Mouse (Mus musculus): ENCODE measurements around the gene 1190005I06Rik.
A peak's percentile ranks its signal among the peaks of the same experiment; 100 is the strongest.

The 1190005I06Rik gene

GRCm38 (mm10) chr8:120575801-120576200 lies 71.6 kb downstream of the 1190005I06Rik start:
- peak; percentile 81 to 90 for DNase-seq

GRCm38 (mm10) chr8:120574941-120575340 lies 72.5 kb downstream of the 1190005I06Rik start:
- peak in 1 of 2 experiments; percentile 40 for DNase-seq

GRCm38 (mm10) chr8:120573866-120574265 lies 73.6 kb downstream of the 1190005I06Rik start:
- DNase-seq, result no peak

- no peak for DNase-seq
These were observed 74.9 kb downstream of the 1190005I06Rik start for GRCm38 (mm10) chr8:120572534-120572933.

- DNase-seq, result no peak
These were observed 75.9 kb downstream of the 1190005I06Rik start for GRCm38 (mm10) chr8:120571561-120571960.

GRCm38 (mm10) chr8:120569939-120570715 lies 77.3 kb downstream of the 1190005I06Rik start:
- DNase-seq, result peak; percentile 73 to 76

- DNase-seq, result no peak
These were observed 78.3 kb downstream of the 1190005I06Rik start for GRCm38 (mm10) chr8:120569123-120569522.

GRCm38 (mm10) chr8:120568164-120568798 lies 79.2 kb downstream of the 1190005I06Rik start:
- no peak for DNase-seq

- DNase-seq, result no peak
These were observed 79.7 kb downstream of the 1190005I06Rik start for GRCm38 (mm10) chr8:120567731-120568130.

- no peak for DNase-seq
These were observed 80.8 kb downstream of the 1190005I06Rik start for GRCm38 (mm10) chr8:120566681-120567080.

GRCm38 (mm10) chr8:120565151-120565711 lies 82.2 kb downstream of the 1190005I06Rik start:
- DNase-seq, result no peak

GRCm38 (mm10) chr8:120563851-120564837 lies 83.3 kb downstream of the 1190005I06Rik start:
- DNase-seq, result peak; percentile 95 to 96

GRCm38 (mm10) chr8:120563348-120563724 lies 84.1 kb downstream of the 1190005I06Rik start:
- no peak for DNase-seq

GRCm38 (mm10) chr8:120562680-120563347 lies 84.6 kb downstream of the 1190005I06Rik start:
- DNase-seq, result no peak

GRCm38 (mm10) chr8:120561539-120562435 lies 85.6 kb downstream of the 1190005I06Rik start:
- DNase-seq, result peak in 1 of 2 experiments; percentile 47

GRCm38 (mm10) chr8:120560535-120560934 lies 86.9 kb downstream of the 1190005I06Rik start:
- DNase-seq, result no peak

- DNase-seq, result no peak
These were observed 87.8 kb downstream of the 1190005I06Rik start for GRCm38 (mm10) chr8:120559654-120560053.
